Mouse (Mus musculus): ENCODE measurements around the gene Grin2a. TPM values are rescaled to one million over a fixed set of nuclear protein-coding genes. Genes with fewer than 3 reads are reported as not detected.

Gene Grin2a
- polyA plus RNA-seq (2012; rRNA removed), result 1.9 and 2.3 TPM in 2 replicates

GRCm38 (mm10) chr16:9994951-9995813 lies at the start of gene Grin2a:
TSS of gene Grin2a (minus strand) at chr16:9995560.

Other genes starting within 250 kb of the Grin2a start
- 0.40 and 0.57 TPM in 2 replicates for gene Rpl39l, start 174.7 kb upstream of the Grin2a start, polyA plus RNA-seq (2012; rRNA removed)
- 0.17 and 0.21 TPM in 2 replicates for gene Atf7ip2, start 197.2 kb upstream of the Grin2a start, polyA plus RNA-seq (2012; rRNA removed)

All from central nervous system, embryonic 18 days (tissue).